Mouse (Mus musculus) heart, adult 11 months (tissue): ENCODE measurements around the gene Cmtm7.

Source experiments
- DNase-seq: peaks from one replicate; pipeline ENCODE4 v3.0.0; 2022

Gene Cmtm7

GRCm38 (mm10) chr9:114707805-114708204 lies 73.9 kb downstream of the Cmtm7 start:
- DNase-seq: no peak
